Mouse (Mus musculus): ENCODE results near the gene Acvr1b. TPM values are rescaled to one million over a fixed set of nuclear protein-coding genes. Genes with fewer than 3 reads are reported as not detected.

Gene Acvr1b
- polyA plus RNA-seq, 1 experiment = 6.4 TPM

DNA sequence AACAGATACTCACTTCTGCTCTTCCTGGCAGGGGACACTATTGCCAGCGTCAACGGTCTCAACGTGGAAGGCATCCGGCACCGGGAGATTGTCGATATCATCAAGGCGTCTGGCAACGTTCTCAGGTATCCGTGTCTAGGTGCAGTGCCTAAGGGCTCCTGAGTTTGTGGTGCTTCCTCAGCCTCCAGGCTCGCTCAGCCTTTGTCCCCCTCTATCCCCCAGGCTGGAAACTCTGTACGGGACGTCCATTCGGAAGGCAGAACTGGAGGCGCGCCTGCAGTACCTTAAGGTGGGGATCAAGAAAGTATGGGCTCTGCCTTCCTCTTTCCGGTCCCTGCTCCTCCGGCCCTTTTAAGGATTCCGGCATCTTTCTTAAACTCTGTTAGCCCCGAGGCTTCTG, 56.6 kb downstream of the Acvr1b start:
- Histone ChIP-seq H3K27ac (ENCODE audit: control insufficient read depth, insufficient read depth, low read depth, low read length, poor library complexity) (no peak overlapping the region), H3K4me1 (ENCODE audit: control insufficient read depth, insufficient read depth, low read length) (no peaks in the 10 kb centered on the region), H3K4me3 (replicated peaks; ENCODE audit: control insufficient read depth, low read depth, low read length) (no peak overlapping the region)
- WGBS = 91% methylated on average over 19 of the region's 19 CpGs
- TF ChIP-seq CTCF (IDR thresholded peaks at IDR 0.05; ENCODE audit: control insufficient read depth, insufficient read depth, low read length) = no peak
- TF ChIP-seq POLR2A (IDR thresholded peaks at IDR 0.05; ENCODE audit: borderline replicate concordance, control insufficient read depth, low read depth, low read length) = no peak

GRCm38 (mm10) chr15:101230995-101231647, 57.3 kb downstream of the Acvr1b start:
- no peak overlapping the region for H3K4me3 ChIP-seq (replicated peaks; ENCODE audit: control insufficient read depth, low read depth, low read length)
- 87% methylated on average over 23 of the region's 23 CpGs for WGBS
- TF ChIP-seq CTCF (IDR thresholded peaks at IDR 0.05; ENCODE audit: control insufficient read depth, insufficient read depth, low read length) = peak; percentile 48; the same call in 1 of the 2 replicates
- TF ChIP-seq POLR2A (IDR thresholded peaks at IDR 0.05; ENCODE audit: borderline replicate concordance, control insufficient read depth, low read depth, low read length) = no peak
- no peaks in the 10 kb centered on the region for H3K4me1 ChIP-seq (ENCODE audit: control insufficient read depth, insufficient read depth, low read length)
- no peak overlapping the region for H3K27ac ChIP-seq (ENCODE audit: control insufficient read depth, insufficient read depth, low read depth, low read length, poor library complexity)

DNA sequence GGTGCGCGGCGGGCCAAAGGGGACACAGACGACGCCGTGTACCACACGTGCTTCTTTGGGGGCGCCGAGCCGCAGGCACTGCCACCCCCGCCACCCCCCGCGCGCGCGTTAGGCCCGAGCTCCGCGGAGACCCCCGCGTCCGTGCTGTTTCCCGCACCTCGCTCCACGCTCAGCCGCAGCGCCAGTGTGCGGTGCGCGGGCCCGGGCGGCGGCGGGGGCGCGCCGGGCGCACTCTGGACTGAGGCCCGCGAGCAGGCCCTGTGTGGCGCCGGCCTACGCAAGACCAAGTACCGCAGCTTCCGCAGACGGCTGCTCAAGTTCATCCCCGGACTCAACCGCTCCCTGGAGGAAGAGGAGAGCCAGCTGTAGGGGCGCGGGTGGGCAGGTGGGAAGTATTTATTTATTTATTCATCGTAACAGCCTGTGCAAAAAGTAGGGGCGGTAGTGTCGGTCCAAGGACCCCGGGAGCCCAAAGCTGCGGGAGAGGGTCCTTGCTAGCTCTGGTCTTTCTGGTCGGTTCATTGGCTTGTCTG, 57.8 kb downstream of the Acvr1b start:
- H3K4me3 ChIP-seq (replicated peaks; ENCODE audit: control insufficient read depth, low read depth, low read length) = no peak overlapping the region
- 94% methylated on average over 56 of the region's 56 CpGs for WGBS
- no peak for TF ChIP-seq POLR2A (IDR thresholded peaks at IDR 0.05; ENCODE audit: borderline replicate concordance, control insufficient read depth, low read depth, low read length)
- no peak for TF ChIP-seq CTCF (IDR thresholded peaks at IDR 0.05; ENCODE audit: control insufficient read depth, insufficient read depth, low read length)

DNA sequence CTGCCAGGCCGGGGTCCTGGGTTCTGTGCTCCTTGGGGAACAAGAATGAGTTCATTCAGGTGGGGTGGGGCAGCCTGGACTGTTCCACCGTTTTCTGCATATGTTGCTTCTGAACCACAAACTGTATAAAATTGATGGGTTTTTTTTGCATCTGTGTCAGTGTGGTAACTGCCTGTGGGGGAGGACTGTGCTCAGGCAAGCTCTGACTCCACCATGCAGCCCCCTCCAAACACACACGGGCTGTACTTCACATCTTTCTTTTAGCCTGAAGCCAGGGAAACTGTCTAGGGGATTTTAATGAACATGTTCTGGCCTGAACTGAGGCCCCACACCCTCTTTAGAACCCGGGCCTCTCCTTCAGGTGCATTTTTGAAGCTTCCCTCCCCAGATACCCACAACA, 58.7 kb downstream of the Acvr1b start:
- TF ChIP-seq POLR2A (IDR thresholded peaks at IDR 0.05; ENCODE audit: borderline replicate concordance, control insufficient read depth, low read depth, low read length) = no peak
- no peak for TF ChIP-seq CTCF (IDR thresholded peaks at IDR 0.05; ENCODE audit: control insufficient read depth, insufficient read depth, low read length)
- WGBS = 65% methylated on average over 4 of the region's 4 CpGs
- Histone ChIP-seq H3K27ac (ENCODE audit: control insufficient read depth, insufficient read depth, low read depth, low read length, poor library complexity) (no peak overlapping the region), H3K4me3 (replicated peaks; ENCODE audit: control insufficient read depth, low read depth, low read length) (no peak overlapping the region), H3K4me1 (ENCODE audit: control insufficient read depth, insufficient read depth, low read length) (no peaks in the 10 kb centered on the region)

More for the DNA sequence above, 57.8 kb downstream of the Acvr1b start:
- H3K4me1 ChIP-seq (ENCODE audit: control insufficient read depth, insufficient read depth, low read length) = no peaks in the 10 kb centered on the region
- no peak overlapping the region for H3K27ac ChIP-seq (ENCODE audit: control insufficient read depth, insufficient read depth, low read depth, low read length, poor library complexity)

DNA sequence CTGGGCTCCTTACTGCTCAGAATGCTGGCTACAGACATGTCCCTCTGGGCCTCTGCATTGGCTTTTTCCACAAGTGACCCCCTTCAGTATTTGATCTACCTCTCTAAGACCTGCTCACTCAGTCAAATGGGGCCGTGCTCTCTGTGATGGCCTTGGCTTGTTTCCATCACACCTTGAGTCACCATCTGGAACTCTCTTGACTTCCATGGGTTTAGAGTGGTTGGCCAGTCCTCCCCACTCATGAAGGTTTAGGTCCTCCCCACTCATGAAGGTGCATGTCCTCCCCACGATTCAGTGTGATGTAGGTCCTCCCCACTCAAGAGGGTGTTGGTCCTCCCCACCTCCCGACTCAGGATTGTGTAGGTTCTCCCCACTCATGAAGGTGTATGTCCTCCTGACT, 59.3 kb downstream of the Acvr1b start:
- TF ChIP-seq CTCF (IDR thresholded peaks at IDR 0.05; ENCODE audit: control insufficient read depth, insufficient read depth, low read length) (no peak), POLR2A (IDR thresholded peaks at IDR 0.05; ENCODE audit: borderline replicate concordance, control insufficient read depth, low read depth, low read length) (no peak)
- Histone ChIP-seq H3K4me3 (replicated peaks; ENCODE audit: control insufficient read depth, low read depth, low read length) (no peak overlapping the region), H3K27ac (ENCODE audit: control insufficient read depth, insufficient read depth, low read depth, low read length, poor library complexity) (no peak overlapping the region), H3K4me1 (ENCODE audit: control insufficient read depth, insufficient read depth, low read length) (no peaks in the 10 kb centered on the region)
- 69% methylated on average over 3 of the region's 3 CpGs for WGBS

DNA sequence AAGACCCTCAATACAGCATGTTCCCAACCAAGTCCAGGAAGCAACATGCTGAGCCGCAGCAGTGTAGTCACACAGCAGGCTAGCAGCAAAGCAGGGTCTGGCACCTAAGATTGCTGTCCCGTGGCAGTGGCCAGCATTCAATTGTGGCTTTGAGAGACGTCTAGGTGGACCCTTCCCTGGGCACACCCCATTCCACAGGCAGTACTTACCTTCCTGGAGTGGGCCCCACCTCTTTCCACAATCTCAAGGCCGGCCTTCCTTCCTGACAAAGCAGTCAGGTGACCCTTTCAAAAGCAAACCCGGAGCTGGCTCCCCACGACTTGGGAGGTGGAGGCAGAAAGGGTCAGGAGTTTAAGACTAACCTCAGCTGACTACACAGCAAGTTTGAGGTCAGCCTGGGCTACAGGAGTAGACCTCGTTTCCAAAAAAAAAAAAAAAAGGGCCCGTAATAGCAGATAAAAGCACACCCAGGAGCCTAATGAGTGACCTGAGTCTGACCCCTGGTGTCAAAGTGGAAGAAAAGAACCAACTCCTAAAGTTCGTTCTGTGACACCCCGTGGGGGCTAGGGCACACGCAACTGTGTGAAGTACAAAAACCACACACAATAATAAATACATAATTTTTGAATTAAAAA, 59.9 kb downstream of the Acvr1b start:
- TF ChIP-seq CTCF (IDR thresholded peaks at IDR 0.05; ENCODE audit: control insufficient read depth, insufficient read depth, low read length) = no peak
- WGBS = 20% methylated on average over 11 of the region's 11 CpGs
- no peaks in the 10 kb centered on the region for H3K4me1 ChIP-seq (ENCODE audit: control insufficient read depth, insufficient read depth, low read length)

DNA sequence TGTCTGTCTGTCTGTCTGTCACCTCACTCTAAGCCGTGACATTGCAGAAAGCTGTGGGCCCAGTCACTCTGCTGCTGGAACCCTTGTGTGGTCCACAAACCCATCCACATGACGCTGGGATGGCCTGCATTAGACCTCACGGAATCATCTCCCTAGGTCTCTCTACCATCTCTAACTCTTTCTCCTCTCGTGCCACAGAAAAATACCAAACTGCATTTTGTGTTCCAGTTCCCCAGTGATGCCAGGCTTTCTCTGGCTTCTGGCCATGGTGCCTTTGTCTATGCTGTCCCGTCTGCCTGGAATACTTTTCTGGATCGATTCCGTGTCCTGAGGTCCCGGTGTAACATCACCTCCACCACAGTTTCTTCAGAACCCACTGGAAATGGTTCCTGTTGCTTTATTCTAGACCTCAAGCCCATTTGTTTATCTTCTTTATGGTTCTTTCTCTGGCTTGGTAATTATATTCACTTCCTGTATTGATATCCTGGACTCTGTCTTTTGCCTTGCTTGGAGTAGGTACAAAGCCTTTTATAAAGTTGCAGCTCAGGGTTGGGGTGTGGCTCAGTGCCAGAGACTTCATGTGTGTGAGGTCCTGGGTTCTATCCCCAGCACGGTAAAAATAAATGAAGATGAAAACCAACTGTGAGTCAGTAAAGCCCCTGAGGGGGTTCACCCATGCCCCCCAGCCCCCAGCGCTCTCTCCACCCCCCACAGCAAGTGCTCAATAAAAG, 60.9 kb downstream of the Acvr1b start:
- Histone ChIP-seq H3K27ac (ENCODE audit: control insufficient read depth, insufficient read depth, low read depth, low read length, poor library complexity) (no peak overlapping the region), H3K4me3 (replicated peaks; ENCODE audit: control insufficient read depth, low read depth, low read length) (no peak overlapping the region), H3K4me1 (ENCODE audit: control insufficient read depth, insufficient read depth, low read length) (no peaks in the 10 kb centered on the region)
- WGBS = 67% methylated on average over 10 of the region's 10 CpGs
- TF ChIP-seq CTCF (IDR thresholded peaks at IDR 0.05; ENCODE audit: control insufficient read depth, insufficient read depth, low read length) (no peak), POLR2A (IDR thresholded peaks at IDR 0.05; ENCODE audit: borderline replicate concordance, control insufficient read depth, low read depth, low read length) (no peak)

More for the DNA sequence above, 59.9 kb downstream of the Acvr1b start:
- H3K27ac ChIP-seq (ENCODE audit: control insufficient read depth, insufficient read depth, low read depth, low read length, poor library complexity) = no peak overlapping the region
- no peak overlapping the region for H3K4me3 ChIP-seq (replicated peaks; ENCODE audit: control insufficient read depth, low read depth, low read length)

- H3K4me3 ChIP-seq (replicated peaks; ENCODE audit: control insufficient read depth, low read depth, low read length) = no peak overlapping the region
- TF ChIP-seq POLR2A (IDR thresholded peaks at IDR 0.05; ENCODE audit: borderline replicate concordance, control insufficient read depth, low read depth, low read length) (no peak), CTCF (IDR thresholded peaks at IDR 0.05; ENCODE audit: control insufficient read depth, insufficient read depth, low read length) (no peak)
- H3K27ac ChIP-seq (ENCODE audit: control insufficient read depth, insufficient read depth, low read depth, low read length, poor library complexity) = peak overlapping the region; percentile 61
- H3K4me1 ChIP-seq (ENCODE audit: control insufficient read depth, insufficient read depth, low read length) = no peaks in the 10 kb centered on the region
- 55% methylated on average over 5 of the region's 5 CpGs for WGBS
Measured at GRCm38 (mm10) chr15:101235342-101235698, 61.5 kb downstream of the Acvr1b start.

All from bone marrow, adult 2 months (tissue).